Comparison of ENCODE assay signal across 27 mouse cellular contexts in genomic region chr6:27888391-27888790, GRCm38 (mm10).
DNase-seq lines count a peak whose midpoint lies in the region; ATAC-seq and TF ChIP-seq lines count a peak whose summit lies in the region.
"Had no signal": no experiment of that assay in that cellular context is flagged by ENCODE, and none has a peak within 500 bp of the region (broad histone marks: within the 10 kb centered on the region; RNA-seq: fewer than 3 reads in every experiment).

No protein-coding gene starts in this region.

- no peak for TF ChIP-seq RAD21 in MEL (IDR thresholded peaks at IDR 0.05; ENCODE audit: low read depth, low read length)

- TF ChIP-seq EP300 in MEL (IDR thresholded peaks at IDR 0.05; ENCODE audit: low read depth in 1 of 2, low read length in 2 of 2), result no peak
- no peak for TF ChIP-seq EP300 in liver, embryonic 14.5 days (IDR thresholded peaks at IDR 0.05; ENCODE audit: low read depth)
- no peak for TF ChIP-seq EP300 in liver, postnatal 0 days (IDR thresholded peaks at IDR 0.05; ENCODE audit: low read depth)

- peak; percentile 12 for DNase-seq in MEL (ENCODE audit: low read depth, low spot score)
- DNase-seq in liver, embryonic 14.5 days (ENCODE audit: low read depth in 3 of 3, low spot score in 3 of 3), result no peak
- no peak for DNase-seq in liver, postnatal 0 days
- DNase-seq in gastrocnemius, postnatal 4 days (ENCODE audit: low spot score in 2 of 2), result no peak
- no peak for DNase-seq in thymus, postnatal 0 days (ENCODE audit: low spot score)
- no peak for DNase-seq in spleen, postnatal 36 days (ENCODE audit: low spot score in 2 of 2)
- DNase-seq: adrenal gland, postnatal 10 days; adrenal gland, postnatal 36 days; cerebellum, adult 11 months; cerebellum, adult 2 months; cerebellum, adult 9-11 months; cerebellum, postnatal 25 days; gastrocnemius, postnatal 10 days; gastrocnemius, postnatal 36 days; heart, adult 11 months had no signal

- no peaks in the 10 kb centered on the region for H3K79me2 ChIP-seq in MEL (ENCODE audit: control insufficient read depth, insufficient read depth, low read length, poor library complexity)

- no peak overlapping the region for H3K4me3 ChIP-seq in MEL (ENCODE audit: control insufficient read depth in 1 of 2, insufficient read depth in 1 of 2, low read depth in 2 of 2, low read length in 2 of 2)
- H3K4me3 ChIP-seq in liver, embryonic 14.5 days (ENCODE audit: insufficient read depth in 1 of 2, low read depth in 2 of 2, low read length in 2 of 2), result no peak overlapping the region
- H3K4me3 ChIP-seq in liver, postnatal 0 days (ENCODE audit: low read depth, low read length), result no peak overlapping the region
- H3K4me3 ChIP-seq: embryonic facial prominence, embryonic 12.5 days; embryonic facial prominence, embryonic 15.5 days; erythroblast, embryonic 14.5 days; forebrain, embryonic 10.5 days; forebrain, embryonic 13.5 days; hindbrain, embryonic 12.5 days; hindbrain, embryonic 15.5 days had no signal

- H3K36me3 ChIP-seq in MEL (ENCODE audit: control insufficient read depth in 1 of 2, insufficient read depth in 2 of 2, low read length in 2 of 2), result peaks cover 0 to 18% of the 10 kb centered on the region in 2 experiments; a peak in 2 of 4 replicates
- no peaks in the 10 kb centered on the region for H3K36me3 ChIP-seq in liver, embryonic 14.5 days (replicated peaks; ENCODE audit: control insufficient read depth, insufficient read depth, low read depth)
- H3K36me3 ChIP-seq in liver, postnatal 0 days (replicated peaks; ENCODE audit: insufficient read depth, low read length), result no peaks in the 10 kb centered on the region
- H3K36me3 ChIP-seq: embryonic facial prominence, embryonic 12.5 days; embryonic facial prominence, embryonic 15.5 days; forebrain, embryonic 10.5 days; hindbrain, embryonic 12.5 days; hindbrain, embryonic 15.5 days had no signal

- no peaks in the 10 kb centered on the region for H3K9me3 ChIP-seq in MEL (replicated peaks; ENCODE audit: insufficient read depth, low read length)
- no peaks in the 10 kb centered on the region for H3K9me3 ChIP-seq in liver, embryonic 14.5 days (ENCODE audit: control insufficient read depth, low read length)
- no peaks in the 10 kb centered on the region for H3K9me3 ChIP-seq in liver, postnatal 0 days (ENCODE audit: low read length)
- H3K9me3 ChIP-seq: embryonic facial prominence, embryonic 12.5 days; embryonic facial prominence, embryonic 15.5 days; forebrain, embryonic 10.5 days; forebrain, embryonic 13.5 days; hindbrain, embryonic 12.5 days; hindbrain, embryonic 15.5 days had no signal

- no peaks in the 10 kb centered on the region for H3K27me3 ChIP-seq in MEL (ENCODE audit: control insufficient read depth in 1 of 2, insufficient read depth in 2 of 2, low read length in 2 of 2)
- H3K27me3 ChIP-seq in liver, embryonic 14.5 days (ENCODE audit: control insufficient read depth, insufficient read depth, low read length), result no peaks in the 10 kb centered on the region
- no peaks in the 10 kb centered on the region for H3K27me3 ChIP-seq in liver, postnatal 0 days (ENCODE audit: insufficient read depth, low read length)
- H3K27me3 ChIP-seq: embryonic facial prominence, embryonic 12.5 days; embryonic facial prominence, embryonic 15.5 days; forebrain, embryonic 13.5 days; hindbrain, embryonic 12.5 days; hindbrain, embryonic 15.5 days had no signal

- TF ChIP-seq POLR2A in MEL (IDR thresholded peaks at IDR 0.05; ENCODE audit: control insufficient read depth in 1 of 2, insufficient read depth in 1 of 2, low read depth in 1 of 2, low read length in 2 of 2, poor library complexity in 1 of 2), result no peak

- peaks cover 11 to 17% of the 10 kb centered on the region in 2 experiments for H3K4me1 ChIP-seq in MEL (ENCODE audit: control insufficient read depth in 1 of 2, insufficient read depth in 2 of 2, low read length in 2 of 2)
- peaks cover 6 to 15% of the 10 kb centered on the region in 2 experiments for H3K4me1 ChIP-seq in liver, embryonic 14.5 days (replicated peaks; ENCODE audit: control insufficient read depth in 2 of 2, insufficient read depth in 2 of 2, low read length in 1 of 2)
- H3K4me1 ChIP-seq in liver, postnatal 0 days (ENCODE audit: insufficient read depth), result no peaks in the 10 kb centered on the region
- H3K4me1 ChIP-seq: embryonic facial prominence, embryonic 12.5 days; embryonic facial prominence, embryonic 15.5 days; forebrain, embryonic 10.5 days; forebrain, embryonic 13.5 days; hindbrain, embryonic 12.5 days; hindbrain, embryonic 15.5 days had no signal

- no peak overlapping the region for H3K9ac ChIP-seq in MEL (ENCODE audit: control insufficient read depth, low read depth, low read length, poor library complexity, severe bottlenecking)
- no peak overlapping the region for H3K9ac ChIP-seq in liver, embryonic 14.5 days (replicated peaks)
- H3K9ac ChIP-seq in liver, postnatal 0 days (replicated peaks), result no peak overlapping the region
- H3K9ac ChIP-seq: embryonic facial prominence, embryonic 12.5 days; embryonic facial prominence, embryonic 15.5 days; forebrain, embryonic 13.5 days; hindbrain, embryonic 12.5 days; hindbrain, embryonic 15.5 days had no signal

- H3K27ac ChIP-seq in MEL (ENCODE audit: control insufficient read depth, low read depth, low read length), result 0 out of 2 replicates have a peak overlapping the region, but pooled peaks have one; percentile 28
- H3K27ac ChIP-seq in liver, embryonic 14.5 days, result peak overlapping the region; percentile 3; the same call in 1 of the 2 replicates
- H3K27ac ChIP-seq in liver, postnatal 0 days (ENCODE audit: low read depth), result no peak overlapping the region
- H3K27ac ChIP-seq: embryonic facial prominence, embryonic 12.5 days; embryonic facial prominence, embryonic 15.5 days; forebrain, embryonic 10.5 days; forebrain, embryonic 13.5 days; hindbrain, embryonic 12.5 days; hindbrain, embryonic 15.5 days had no signal

- peak overlapping the region; percentile 25 for H3K4me2 ChIP-seq in liver, embryonic 14.5 days (ENCODE audit: low read depth)
- H3K4me2 ChIP-seq in liver, postnatal 0 days (ENCODE audit: low read depth, low read length), result 0 out of 2 replicates have a peak overlapping the region, but pooled peaks have one; percentile 20
- H3K4me2 ChIP-seq: embryonic facial prominence, embryonic 12.5 days; embryonic facial prominence, embryonic 15.5 days; forebrain, embryonic 13.5 days; heart, embryonic 11.5 days; hindbrain, embryonic 12.5 days; hindbrain, embryonic 15.5 days had no signal

- no peak for TF ChIP-seq CTCF in MEL (IDR thresholded peaks at IDR 0.05 in 2 of 3, conservative IDR thresholded peaks at IDR 0.05 in 1 of 3; ENCODE audit: control insufficient read depth in 1 of 3, insufficient read depth in 1 of 3, low read depth in 2 of 3, low read length in 3 of 3, poor library complexity in 1 of 3, severe bottlenecking in 1 of 3)
- no peak for TF ChIP-seq CTCF in liver, embryonic 14.5 days (IDR thresholded peaks at IDR 0.05; ENCODE audit: low read depth)
- TF ChIP-seq CTCF in liver, postnatal 0 days (IDR thresholded peaks at IDR 0.05; ENCODE audit: low read depth), result no peak

- ATAC-seq in erythroid progenitor cell, adult 5-6 weeks (replicated peaks; ENCODE audit: low FRiP score, poor library complexity, severe bottlenecking), result peak; percentile 41; the same call in 1 of the 2 replicates
- peak; percentile 52 for ATAC-seq in liver, embryonic 14.5 days (ENCODE audit: insufficient read depth)
- peak; percentile 15; the same call in 1 of the 2 replicates for ATAC-seq in liver, postnatal 0 days
- ATAC-seq: activated CD4-positive, CD25-positive, alpha-beta regulatory T cell, adult 4 months; CD4-positive, CD25-positive, alpha-beta regulatory T cell, adult 4 months; forebrain, embryonic 13.5 days; forebrain, embryonic 16.5 days had no signal

- WGBS in liver, embryonic 14.5 days (ENCODE audit: insufficient replicate concordance), result 63% methylated on average over 2 of the region's 2 CpGs
- WGBS in liver, postnatal 0 days (ENCODE audit: insufficient replicate concordance), result 81% methylated on average over 2 of the region's 2 CpGs

TF ChIP-seq in MEL, 35 proteins besides CTCF, POLR2A, EP300 and RAD21:
- TF ChIP-seq ZKSCAN1 (IDR thresholded peaks at IDR 0.05; ENCODE audit: low read depth, low read length) (no peak), MAX (IDR thresholded peaks at IDR 0.05; ENCODE audit: low read length) (no peak)
